Mouse (Mus musculus) embryonic facial prominence, embryonic 15.5 days (tissue): ENCODE measurements around the gene Ntrk3. TPM values are rescaled to one million over a fixed set of nuclear protein-coding genes. Genes with fewer than 3 reads are reported as not detected.

Experiments used
- ATAC-seq: fragments of 200-750 bp; cut with Nextera tagmentation; 2 replicates; pipeline ENCODE4 v1.8.0; 2017; ENCODE audit warnings: low read depth, moderate TSS enrichment; ENCODE audit not compliant: insufficient number of reproducible peaks, low FRiP score, low TSS enrichment
- H3K27ac ChIP-seq: fragments of 300-500 bp; sonication (generic); replicated peaks from 2 replicates; pipeline ENCODE4 v1.5.1; 2015; ENCODE audit warnings: mild to moderate bottlenecking, inconsistent platforms
- H3K27me3 ChIP-seq: fragments of 300-500 bp; sonication (generic); 2 replicates; pipeline ENCODE4 v1.6.1; 2015; ENCODE audit warnings: inconsistent platforms
- H3K36me3 ChIP-seq: fragments of 300-500 bp; sonication (generic); 2 replicates; pipeline ENCODE4 v1.6.1; 2015; ENCODE audit warnings: mild to moderate bottlenecking, inconsistent platforms
- H3K4me1 ChIP-seq: fragments of 300-500 bp; sonication (generic); 2 replicates; pipeline ENCODE4 v1.6.1; 2015; ENCODE audit warnings: inconsistent platforms
- H3K4me2 ChIP-seq: fragments of 300-500 bp; sonication (generic); replicated peaks from 2 replicates; pipeline ENCODE4 v1.6.1; 2015; ENCODE audit warnings: mild to moderate bottlenecking, inconsistent platforms
- H3K4me3 ChIP-seq: fragments of 300-500 bp; sonication (generic); replicated peaks from 2 replicates; pipeline ENCODE4 v1.5.1; 2015; ENCODE audit warnings: mild to moderate bottlenecking, inconsistent platforms
- H3K9ac ChIP-seq: fragments of 300-500 bp; sonication (generic); 2 replicates; pipeline ENCODE4 v1.6.1; 2015; ENCODE audit warnings: inconsistent platforms
- H3K9me3 ChIP-seq: fragments of 300-500 bp; sonication (generic); replicated peaks from 2 replicates; pipeline ENCODE4 v1.6.1; 2016; ENCODE audit warnings: inconsistent platforms
- WGBS: fragments of 180-500 bp; shearing (Covaris S2); methylation state at CpG from one replicate; pipeline ENCODE4 v1.1.7; 2015; 5-methylcytosine and 5-hydroxymethylcytosine counted together
- polyA plus RNA-seq: library from polyadenylated mRNA; unstranded; fragments of >200 nt; fragmentation: Nextera tagmentation; extraction: Ambion mirVana; gene quantifications from 2 replicates; pipeline ENCODE4 v1.2.1, GENCODE M21; 2015

Gene Ntrk3
- polyA plus RNA-seq, 1 experiment from 2014 or later = 4.0 TPM

- H3K4me2 ChIP-seq = no peak overlapping the region
- no peaks in the 10 kb centered on the region for H3K4me1 ChIP-seq
- no peak overlapping the region for H3K27ac ChIP-seq
- no peak for ATAC-seq
- H3K9ac ChIP-seq = no peak overlapping the region
- no peaks in the 10 kb centered on the region for H3K36me3 ChIP-seq
- 83% methylated on average over 1 of the region's 1 CpGs for WGBS
- H3K27me3 ChIP-seq = no peaks in the 10 kb centered on the region
- H3K4me3 ChIP-seq = no peak overlapping the region
- no peaks in the 10 kb centered on the region for H3K9me3 ChIP-seq
These were observed 432.0 kb downstream of the Ntrk3 start for GRCm38 (mm10) chr7:78305770-78306169.

DNA sequence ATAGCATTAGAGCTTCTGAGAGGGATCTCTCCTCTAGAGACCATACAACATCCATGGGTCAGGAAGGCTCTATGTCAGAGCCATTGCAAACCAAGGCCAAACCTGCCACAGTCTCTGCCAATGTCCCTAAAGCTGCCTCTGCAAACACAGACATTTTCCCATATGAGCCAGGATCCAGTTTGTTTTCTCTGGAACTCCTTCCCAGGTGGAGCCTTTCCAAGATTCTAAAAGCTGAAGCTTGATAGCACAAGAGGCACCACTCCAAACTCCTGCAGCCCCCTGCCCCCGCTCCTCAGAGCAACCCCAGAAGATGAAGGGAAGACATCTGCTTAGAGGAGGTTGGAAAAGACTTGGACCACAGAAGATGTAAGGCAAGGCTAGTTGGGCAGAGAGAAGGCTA lies 432.8 kb downstream of the Ntrk3 start:
- Histone ChIP-seq H3K36me3 (no peaks in the 10 kb centered on the region), H3K27ac (no peak overlapping the region), H3K27me3 (no peaks in the 10 kb centered on the region), H3K4me3 (no peak overlapping the region), H3K4me1 (no peaks in the 10 kb centered on the region), H3K4me2 (no peak overlapping the region), H3K9me3 (no peaks in the 10 kb centered on the region), H3K9ac (no peak overlapping the region)
- ATAC-seq = no peak
- WGBS = 89% methylated on average over 1 of the region's 1 CpGs

DNA sequence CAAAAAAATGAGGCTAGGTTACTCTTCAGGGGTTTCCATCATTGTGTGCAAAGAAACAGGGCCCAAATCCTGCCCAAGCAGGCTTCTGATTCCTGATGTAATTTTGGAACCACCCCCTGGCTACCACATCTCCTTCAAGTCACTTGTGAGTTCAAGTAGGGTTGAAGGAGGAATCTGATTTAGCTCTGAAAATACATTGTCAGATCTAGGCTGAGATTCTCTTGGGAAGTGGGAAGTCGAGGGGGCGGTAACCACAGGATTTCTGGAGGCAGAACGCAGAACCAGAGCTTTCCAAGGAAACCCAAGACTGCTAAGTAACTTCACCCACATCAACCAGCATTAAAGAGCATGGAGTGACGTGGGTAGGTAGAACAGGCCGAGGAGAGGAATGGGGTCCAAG lies 440.5 kb downstream of the Ntrk3 start:
- no peak overlapping the region for H3K4me3 ChIP-seq
- H3K36me3 ChIP-seq = no peaks in the 10 kb centered on the region
- no peak overlapping the region for H3K4me2 ChIP-seq
- H3K4me1 ChIP-seq = no peaks in the 10 kb centered on the region
- no peaks in the 10 kb centered on the region for H3K9me3 ChIP-seq
- WGBS = 84% methylated on average over 5 of the region's 5 CpGs
- no peak for ATAC-seq
- no peak overlapping the region for H3K27ac ChIP-seq
- H3K9ac ChIP-seq = no peak overlapping the region
- H3K27me3 ChIP-seq = no peaks in the 10 kb centered on the region

- ATAC-seq = no peak
- Histone ChIP-seq H3K4me1 (no peaks in the 10 kb centered on the region), H3K9ac (no peak overlapping the region), H3K4me3 (no peak overlapping the region), H3K4me2 (no peak overlapping the region), H3K27ac (no peak overlapping the region), H3K36me3 (no peaks in the 10 kb centered on the region), H3K9me3 (no peaks in the 10 kb centered on the region), H3K27me3 (no peaks in the 10 kb centered on the region)
- 77% methylated on average over 3 of the region's 3 CpGs for WGBS
These were observed 443.5 kb downstream of the Ntrk3 start for GRCm38 (mm10) chr7:78294322-78294721.

DNA sequence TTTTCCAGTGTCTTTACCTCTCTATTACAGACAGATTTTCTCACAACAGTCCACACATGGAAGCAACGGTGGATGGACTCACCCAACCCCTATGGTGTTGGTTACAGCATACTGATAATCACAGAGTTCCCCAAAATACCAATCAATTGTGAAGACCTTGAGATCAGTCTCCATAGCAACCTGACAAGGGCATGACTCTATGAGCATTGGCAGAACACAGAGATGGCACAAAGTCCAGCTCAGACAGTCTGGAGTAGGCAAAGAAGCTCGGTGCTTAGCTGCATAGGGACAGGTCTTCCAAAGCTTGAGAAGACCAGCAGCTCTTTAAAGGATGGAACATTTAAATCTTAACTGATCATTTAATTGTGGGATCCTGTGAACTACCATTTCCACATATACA lies 447.6 kb downstream of the Ntrk3 start:
- Histone ChIP-seq H3K4me1 (no peaks in the 10 kb centered on the region), H3K4me3 (no peak overlapping the region), H3K36me3 (no peaks in the 10 kb centered on the region), H3K4me2 (no peak overlapping the region), H3K27me3 (no peaks in the 10 kb centered on the region), H3K9me3 (no peaks in the 10 kb centered on the region), H3K9ac (no peak overlapping the region), H3K27ac (no peak overlapping the region)
- 78% methylated on average over 2 of the region's 2 CpGs for WGBS
- no peak for ATAC-seq

DNA sequence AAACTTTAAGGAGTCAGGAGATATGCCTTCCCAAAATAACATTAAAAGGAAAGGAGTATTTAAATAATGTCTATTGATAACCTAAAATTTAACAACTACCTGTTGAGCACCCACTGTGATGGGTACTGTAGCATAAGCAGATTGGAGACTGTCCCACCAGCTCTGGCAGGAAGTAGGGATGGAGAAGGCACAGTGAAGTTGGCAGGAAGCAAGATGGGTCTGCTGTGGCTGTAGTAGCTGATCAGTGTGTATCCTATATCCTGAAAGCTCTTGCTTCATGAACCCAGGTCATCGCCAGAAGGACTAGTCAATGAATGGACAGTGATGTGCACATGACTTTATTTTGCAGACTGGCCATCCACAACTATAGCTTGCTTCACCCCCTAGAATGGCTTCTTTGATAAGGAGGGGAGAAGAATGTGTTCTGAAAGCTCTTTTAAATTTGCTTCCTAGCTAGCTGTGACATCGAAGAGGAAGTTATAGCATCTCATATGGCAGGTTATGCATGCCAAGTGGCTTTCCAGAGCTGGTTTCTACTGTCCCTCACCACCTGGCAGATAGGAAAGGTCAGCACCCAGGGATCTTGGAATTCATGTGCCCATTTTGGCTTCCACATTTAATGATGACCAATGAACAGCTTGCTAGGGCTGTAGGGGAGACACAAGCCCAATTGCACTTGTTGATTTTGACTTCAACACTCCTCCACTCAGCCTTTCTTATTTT lies 451.1 kb downstream of the Ntrk3 start:
- Histone ChIP-seq H3K27me3 (no peaks in the 10 kb centered on the region), H3K36me3 (no peaks in the 10 kb centered on the region), H3K27ac (no peak overlapping the region), H3K4me2 (no peak overlapping the region), H3K4me3 (no peak overlapping the region), H3K9ac (no peak overlapping the region), H3K9me3 (no peaks in the 10 kb centered on the region), H3K4me1 (no peaks in the 10 kb centered on the region)
- ATAC-seq = no peak
- WGBS = 89% methylated on average over 2 of the region's 2 CpGs

DNA sequence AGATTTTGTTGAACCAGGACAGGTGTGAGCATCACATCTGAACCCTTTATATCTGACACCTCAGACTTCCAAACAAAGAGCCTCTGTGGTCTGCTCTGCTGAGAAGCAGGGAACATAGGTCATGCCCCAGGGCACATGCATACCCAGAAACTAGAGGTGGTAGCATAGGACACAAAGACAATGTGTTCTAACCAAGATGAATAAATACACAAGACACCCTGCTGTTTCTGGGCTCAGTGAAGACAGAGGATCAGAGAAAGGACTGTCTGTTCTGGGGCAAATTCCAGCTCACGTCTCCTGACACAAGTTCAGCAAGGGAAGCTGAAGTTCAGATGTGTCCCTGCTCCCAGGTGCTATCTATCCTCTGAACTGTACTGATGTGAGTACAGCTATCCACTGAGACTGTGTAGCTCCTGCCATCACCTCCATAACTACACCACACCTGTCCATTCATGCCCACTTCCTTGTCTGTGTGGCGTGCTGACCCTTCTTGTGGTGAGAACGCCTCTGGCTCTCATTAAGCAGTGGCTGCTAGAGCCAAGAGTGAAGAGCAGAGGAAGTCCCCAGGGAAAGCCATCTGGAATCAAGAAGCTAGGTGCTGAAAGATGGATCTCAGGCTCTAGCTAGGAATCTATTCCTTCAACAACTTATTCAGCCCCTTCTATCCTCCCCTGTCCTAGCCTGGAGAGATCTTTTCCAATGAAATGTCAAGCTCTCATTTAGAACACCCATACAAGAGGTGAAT lies 468.1 kb downstream of the Ntrk3 start:
- H3K4me1 ChIP-seq = no peaks in the 10 kb centered on the region
- no peaks in the 10 kb centered on the region for H3K27me3 ChIP-seq
- ATAC-seq = no peak
- H3K9ac ChIP-seq = no peak overlapping the region
- WGBS = 44% methylated on average over 3 of the region's 3 CpGs
- no peak overlapping the region for H3K4me3 ChIP-seq
- no peaks in the 10 kb centered on the region for H3K36me3 ChIP-seq
- no peaks in the 10 kb centered on the region for H3K9me3 ChIP-seq
- no peak overlapping the region for H3K4me2 ChIP-seq
- no peak overlapping the region for H3K27ac ChIP-seq

DNA sequence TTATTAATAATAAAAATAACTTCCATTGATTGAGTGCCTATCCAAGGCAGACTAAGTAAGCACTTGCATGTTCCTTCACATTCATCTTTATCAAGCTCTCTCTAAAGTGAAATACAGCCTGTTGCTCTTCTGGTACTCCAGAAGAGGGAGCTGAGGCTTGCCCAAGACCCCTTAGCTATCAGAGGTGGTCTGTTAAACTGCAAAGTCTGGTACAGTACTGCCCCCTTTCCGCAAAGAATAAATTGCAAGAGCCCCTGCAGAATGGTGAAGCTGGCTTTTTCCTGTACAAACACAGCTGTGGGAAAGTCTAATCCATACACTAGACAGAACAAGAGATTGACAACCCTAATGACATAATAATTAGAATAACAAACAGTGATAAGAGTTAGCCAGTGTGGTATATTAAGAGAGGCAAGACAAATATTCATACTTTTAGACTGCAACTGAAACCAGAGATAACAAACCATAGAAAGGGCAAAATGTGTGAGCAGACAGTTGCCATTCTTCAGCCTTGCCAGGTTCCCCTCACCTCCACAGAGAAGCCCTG lies 470.3 kb downstream of the Ntrk3 start:
- no peak overlapping the region for H3K4me2 ChIP-seq
- no peaks in the 10 kb centered on the region for H3K9me3 ChIP-seq
- no peak overlapping the region for H3K9ac ChIP-seq
- no peaks in the 10 kb centered on the region for H3K27me3 ChIP-seq
- 10% methylated on average over 1 of the region's 1 CpGs for WGBS
- no peak for ATAC-seq
- H3K36me3 ChIP-seq = no peaks in the 10 kb centered on the region
- no peak overlapping the region for H3K27ac ChIP-seq
- no peak overlapping the region for H3K4me3 ChIP-seq
- no peaks in the 10 kb centered on the region for H3K4me1 ChIP-seq

GRCm38 (mm10) chr7:78264432-78265002 lies 473.3 kb downstream of the Ntrk3 start:
- 53% methylated on average over 5 of the region's 5 CpGs for WGBS
- no peak overlapping the region for H3K4me2 ChIP-seq
- H3K27me3 ChIP-seq = no peaks in the 10 kb centered on the region
- H3K9ac ChIP-seq = no peak overlapping the region
- no peak overlapping the region for H3K4me3 ChIP-seq
- no peaks in the 10 kb centered on the region for H3K4me1 ChIP-seq
- H3K36me3 ChIP-seq = no peaks in the 10 kb centered on the region
- no peak overlapping the region; the same call in 1 of the 2 replicates for H3K27ac ChIP-seq
- no peak for ATAC-seq
- no peaks in the 10 kb centered on the region for H3K9me3 ChIP-seq

GRCm38 (mm10) chr7:78261420-78262125 lies 476.2 kb downstream of the Ntrk3 start:
- Histone ChIP-seq H3K9ac (no peak overlapping the region), H3K4me1 (no peaks in the 10 kb centered on the region), H3K9me3 (no peaks in the 10 kb centered on the region), H3K36me3 (no peaks in the 10 kb centered on the region), H3K4me3 (no peak overlapping the region), H3K4me2 (no peak overlapping the region), H3K27ac (no peak overlapping the region), H3K27me3 (no peaks in the 10 kb centered on the region)
- 77% methylated on average over 8 of the region's 8 CpGs for WGBS
- ATAC-seq = no peak

DNA sequence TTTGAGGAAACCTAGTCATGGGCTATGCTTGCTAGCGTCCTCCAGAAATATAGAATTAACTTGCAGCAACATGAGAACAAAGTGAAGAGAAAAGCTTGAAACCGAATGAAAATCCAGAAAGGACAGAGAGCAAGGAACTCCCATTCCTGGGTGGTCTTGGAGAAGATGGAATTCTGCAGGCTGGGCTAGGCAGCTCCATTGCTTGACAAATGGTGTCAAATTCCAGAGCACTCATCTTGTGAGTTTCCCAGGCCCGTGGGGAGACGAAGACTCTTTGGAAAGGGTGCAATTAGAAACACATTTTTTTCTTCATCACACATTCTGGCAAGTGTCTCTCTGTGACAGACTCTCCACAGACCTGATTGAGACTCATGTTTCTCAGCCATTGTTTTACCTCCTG lies 479.7 kb downstream of the Ntrk3 start:
- Histone ChIP-seq H3K27ac (no peak overlapping the region), H3K9me3 (no peaks in the 10 kb centered on the region), H3K4me1 (no peaks in the 10 kb centered on the region), H3K4me3 (no peak overlapping the region), H3K4me2 (no peak overlapping the region), H3K27me3 (no peaks in the 10 kb centered on the region), H3K36me3 (no peaks in the 10 kb centered on the region), H3K9ac (no peak overlapping the region)
- no peak for ATAC-seq
- WGBS = 15% methylated on average over 4 of the region's 4 CpGs
